ENCODE assay signal across 8 mouse cellular contexts in genomic region chr10:94036375-94036758, GRCm38 (mm10). TPM values are rescaled to one million over a fixed set of nuclear protein-coding genes. Genes with fewer than 3 reads are reported as not detected.
DNase-seq lines count a peak whose midpoint lies in the region; ATAC-seq and TF ChIP-seq lines count a peak whose summit lies in the region.

No protein-coding gene starts in this region.

- H3K27ac ChIP-seq in cerebellum, adult 2 months (ENCODE audit: insufficient read depth, low read length) = peak overlapping the region; percentile 40
- peak overlapping the region; percentile 84 for H3K27ac ChIP-seq in heart, postnatal 0 days (ENCODE audit: low read depth)
- peak overlapping the region; percentile 49; the same call in 1 of the 2 replicates for H3K27ac ChIP-seq in midbrain, embryonic 11.5 days (ENCODE audit: low read depth, low read length)

- peak overlapping the region; percentile 62 for H3K4me2 ChIP-seq in heart, postnatal 0 days (ENCODE audit: low read depth, low read length)
- H3K4me2 ChIP-seq in midbrain, embryonic 11.5 days = peak overlapping the region; percentile 69

- peak overlapping the region; percentile 85 for H3K9ac ChIP-seq in heart, postnatal 0 days (replicated peaks; ENCODE audit: low read depth, low read length)
- H3K9ac ChIP-seq in midbrain, embryonic 11.5 days (ENCODE audit: low read length) = peak overlapping the region; percentile 65

- DNase-seq in cerebellum, adult 2 months = no peak
- no peak for DNase-seq in cerebellum, adult 11 months
- DNase-seq in retina, embryonic 14.5 days (ENCODE audit: low spot score) = peak; percentile 51
- DNase-seq in retina, postnatal 1 day = no peak
- DNase-seq in heart, postnatal 0 days (ENCODE audit: low spot score) = peak; percentile 33
- peak; percentile 96 for DNase-seq in midbrain, embryonic 11.5 days (ENCODE audit: low spot score, missing footprints)
- DNase-seq in layer of hippocampus, adult 9-10 months (ENCODE audit: low spot score) = no peak
- no peak for DNase-seq in spleen, postnatal 36 days (ENCODE audit: low spot score in 2 of 2)

- TF ChIP-seq CTCF in cerebellum, adult 2 months (IDR thresholded peaks at IDR 0.05; ENCODE audit: borderline replicate concordance, insufficient read depth, low read depth, low read length) = no peak
- TF ChIP-seq CTCF in heart, postnatal 0 days (IDR thresholded peaks at IDR 0.05; ENCODE audit: low read depth) = no peak

- peak overlapping the region; percentile 87 for H3K4me3 ChIP-seq in cerebellum, adult 2 months (replicated peaks; ENCODE audit: insufficient read depth, low read depth, low read length)
- peak overlapping the region; percentile 82 for H3K4me3 ChIP-seq in heart, postnatal 0 days (ENCODE audit: low read depth, low read length)
- peak overlapping the region; percentile 85 for H3K4me3 ChIP-seq in midbrain, embryonic 11.5 days (ENCODE audit: low read depth, low read length)

- ATAC-seq in heart, postnatal 0 days (ENCODE audit: insufficient read depth, low read depth) = peak; percentile 24
- peak; percentile 45; the same call in 1 of the 2 replicates for ATAC-seq in midbrain, embryonic 11.5 days (ENCODE audit: low FRiP score)

- peaks cover 3% of the 10 kb centered on the region; the same call in 1 of the 2 replicates for H3K4me1 ChIP-seq in cerebellum, adult 2 months (ENCODE audit: control insufficient read depth, insufficient read depth, low read length)
- H3K4me1 ChIP-seq in heart, postnatal 0 days (ENCODE audit: control insufficient read depth, insufficient read depth) = peaks cover 12% of the 10 kb centered on the region
- peaks cover 20% of the 10 kb centered on the region for H3K4me1 ChIP-seq in midbrain, embryonic 11.5 days (ENCODE audit: control insufficient read depth, insufficient read depth, low read length)

- H3K36me3 ChIP-seq in heart, postnatal 0 days (replicated peaks; ENCODE audit: control insufficient read depth, insufficient read depth, low read length) = no peaks in the 10 kb centered on the region
- no peaks in the 10 kb centered on the region for H3K36me3 ChIP-seq in midbrain, embryonic 11.5 days (ENCODE audit: control insufficient read depth, insufficient read depth, low read length)

- H3K9me3 ChIP-seq in heart, postnatal 0 days (replicated peaks; ENCODE audit: control insufficient read depth, low read length) = no peaks in the 10 kb centered on the region
- no peaks in the 10 kb centered on the region for H3K9me3 ChIP-seq in midbrain, embryonic 11.5 days (ENCODE audit: control insufficient read depth, low read length)

- H3K27me3 ChIP-seq in cerebellum, adult 2 months (ENCODE audit: control insufficient read depth, insufficient read depth, low read length) = no peaks in the 10 kb centered on the region
- H3K27me3 ChIP-seq in heart, postnatal 0 days (ENCODE audit: control insufficient read depth, insufficient read depth, low read length) = no peaks in the 10 kb centered on the region
- H3K27me3 ChIP-seq in midbrain, embryonic 11.5 days (ENCODE audit: control insufficient read depth, insufficient read depth, low read length) = no peaks in the 10 kb centered on the region

- no peak for TF ChIP-seq POLR2A in cerebellum, adult 2 months (IDR thresholded peaks at IDR 0.05; ENCODE audit: borderline replicate concordance, insufficient read depth, low read length)

- under 1% methylated on average over 32 of the region's 32 CpGs for WGBS in cerebellum, adult 2 months
- WGBS in heart, postnatal 0 days = under 1% methylated on average over 32 of the region's 32 CpGs
- under 1% methylated on average over 32 of the region's 32 CpGs for WGBS in midbrain, embryonic 11.5 days

- TF ChIP-seq EP300 in heart, postnatal 0 days (IDR thresholded peaks at IDR 0.05; ENCODE audit: low read depth) = no peak

RNA-seq across cellular contexts. Expression of gene Fgd6, which starts 0.6 kb away (rescaled TPM):
- polyA plus RNA-seq in cerebellum, adult 2 months (2012; rRNA removed) = 5.4 and 6.0 TPM in 2 replicates
- total RNA-seq in heart, postnatal 0 days (2014; rRNA removed; ENCODE audit: low replicate concordance) = 2.7 and 3.6 TPM in 2 replicates
- 1.3 and 1.4 TPM in 2 replicates for polyA plus RNA-seq in heart, postnatal 0 days (2015; fragmentation: Nextera tagmentation; extraction: Ambion mirVana)
- polyA plus RNA-seq in midbrain, embryonic 11.5 days (2014; fragmentation: Nextera tagmentation; extraction: Ambion mirVana) = 4.9 and 5.6 TPM in 2 replicates

RNA-seq across cellular contexts. Expression of gene Vezt, which starts 0.8 kb away (rescaled TPM):
- 25.7 and 26.8 TPM in 2 replicates for polyA plus RNA-seq in cerebellum, adult 2 months (2012; rRNA removed)
- total RNA-seq in heart, postnatal 0 days (2014; rRNA removed; ENCODE audit: low replicate concordance) = 20.8 and 23.8 TPM in 2 replicates
- 21.9 and 25.8 TPM in 2 replicates for polyA plus RNA-seq in heart, postnatal 0 days (2015; fragmentation: Nextera tagmentation; extraction: Ambion mirVana)
- 45.9 and 46.7 TPM in 2 replicates for polyA plus RNA-seq in midbrain, embryonic 11.5 days (2014; fragmentation: Nextera tagmentation; extraction: Ambion mirVana)

Comparison
In these comparisons a context has a peak if more than half of its experiments do, and no peak if none do; other contexts are left out.
1. DNase-seq: peak in retina, embryonic 14.5 days (single experiment), heart, postnatal 0 days (single experiment) and midbrain, embryonic 11.5 days (single experiment); none in cerebellum, adult 2 months (0 of 2), cerebellum, adult 11 months (single experiment), retina, postnatal 1 day (single experiment), layer of hippocampus, adult 9-10 months (single experiment) and spleen, postnatal 36 days (0 of 2).
2. Peak in every context shown above with its lines, with median percentiles within 50 percentile points of each other: H3K27ac ChIP-seq and H3K4me3 ChIP-seq.